Mouse (Mus musculus) retina, adult 2 months (tissue): ENCODE measurements around the gene Mef2a.

ENCODE experiments used
- DNase-seq: peaks from one replicate; pipeline ENCODE4 v3.0.0-alpha.2; 2012; ENCODE audit warnings: low read depth, low spot score

Gene Mef2a

DNA sequence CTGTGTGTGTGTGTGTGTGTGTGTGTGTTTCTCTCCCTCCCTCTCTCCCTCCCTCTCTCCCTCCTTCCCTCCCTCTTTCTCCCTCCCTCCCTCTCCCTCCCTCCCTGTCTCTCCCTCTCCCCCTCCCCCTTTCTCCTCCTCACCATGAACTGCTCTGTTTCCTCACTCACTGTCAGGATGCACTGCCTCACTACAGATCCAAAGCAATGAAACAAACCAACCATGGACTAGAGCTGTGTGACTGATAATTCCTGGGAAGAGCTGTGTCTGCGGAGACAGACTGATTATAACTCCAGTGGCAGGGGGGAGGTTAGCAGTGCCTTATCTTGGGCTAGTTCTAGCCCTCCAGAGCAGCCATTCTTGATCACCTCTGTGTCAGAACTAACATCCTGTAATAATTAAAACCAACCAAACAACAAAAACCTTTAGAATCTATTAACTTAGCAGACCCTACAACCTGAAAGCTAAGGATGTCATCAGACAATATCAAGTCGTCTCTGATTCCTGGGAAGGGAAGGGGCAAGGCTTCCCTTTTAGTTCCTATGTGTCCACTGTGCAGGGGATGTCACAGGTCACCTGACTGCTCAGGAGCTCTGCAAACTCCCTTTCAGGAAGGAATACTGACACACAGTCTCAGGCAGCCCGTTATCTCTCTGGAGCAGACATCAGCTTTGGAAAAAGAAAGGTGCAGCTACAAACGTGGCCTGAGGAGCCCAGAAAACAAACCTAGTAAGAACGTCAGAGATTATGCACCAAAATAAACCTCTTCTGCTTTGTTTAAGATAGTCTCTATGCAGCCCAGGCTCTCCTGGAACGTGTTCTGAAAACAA lies 162.4 kb downstream of the Mef2a start:
- DNase-seq: no peak

DNA sequence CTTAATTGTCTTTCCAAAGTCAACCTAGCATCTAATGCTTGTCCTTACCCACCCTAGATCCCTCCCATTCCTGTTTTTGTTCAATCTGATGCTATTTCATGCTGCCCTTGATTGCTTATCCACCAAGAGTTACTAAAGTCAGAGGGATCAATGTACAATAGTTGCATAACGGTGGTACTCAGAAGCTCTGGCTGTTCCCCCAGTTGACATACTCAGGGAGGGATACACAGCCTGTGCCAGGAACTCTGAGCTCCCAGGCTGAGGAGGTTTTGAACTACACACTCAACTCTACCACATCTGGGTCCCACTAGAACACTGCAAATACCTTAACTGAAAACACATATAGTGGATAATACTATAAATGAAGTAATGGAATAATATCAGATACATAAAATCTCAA lies 164.3 kb downstream of the Mef2a start:
- DNase-seq: no peak

DNA sequence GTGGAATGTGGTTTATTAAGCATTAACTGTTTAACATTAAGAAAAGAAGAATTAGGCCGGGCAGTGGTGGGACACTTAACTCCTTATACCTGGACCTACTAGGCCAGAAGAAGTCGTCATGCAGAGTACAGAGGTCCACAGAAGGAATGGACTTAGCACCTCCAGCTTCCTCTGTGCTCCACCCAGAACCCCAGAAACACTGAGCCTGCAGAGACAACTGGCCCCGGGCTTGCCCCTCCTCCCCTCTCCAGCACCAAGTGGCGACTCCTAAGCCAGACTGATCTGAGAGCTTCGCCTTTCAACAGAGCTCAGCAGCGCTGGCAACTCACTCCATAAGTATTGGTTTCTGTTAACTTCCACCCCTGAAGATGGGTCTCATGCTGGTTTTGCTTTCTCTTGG lies 165.0 kb downstream of the Mef2a start:
- DNase-seq: no peak

DNA sequence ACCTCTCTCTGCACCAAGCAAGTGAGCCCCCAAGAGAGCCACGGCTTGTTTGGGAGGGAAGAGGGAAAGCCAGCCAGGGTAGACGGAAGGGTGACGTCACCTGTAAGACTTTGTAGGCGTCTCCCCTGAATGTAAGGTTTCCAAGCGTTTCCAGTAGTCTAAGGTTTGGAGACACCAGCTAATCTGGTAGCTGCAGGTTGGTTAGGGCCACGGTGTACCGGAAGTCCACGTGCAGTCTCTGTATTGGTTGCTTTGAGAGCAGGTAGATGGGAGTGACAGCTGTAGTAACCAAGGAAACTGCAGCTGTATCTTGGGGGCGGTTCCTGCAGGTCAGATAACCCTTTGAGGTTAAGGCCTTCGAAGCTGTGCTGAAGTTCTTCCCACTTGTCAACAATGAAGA lies 166.2 kb downstream of the Mef2a start:
- no peak for DNase-seq

DNA sequence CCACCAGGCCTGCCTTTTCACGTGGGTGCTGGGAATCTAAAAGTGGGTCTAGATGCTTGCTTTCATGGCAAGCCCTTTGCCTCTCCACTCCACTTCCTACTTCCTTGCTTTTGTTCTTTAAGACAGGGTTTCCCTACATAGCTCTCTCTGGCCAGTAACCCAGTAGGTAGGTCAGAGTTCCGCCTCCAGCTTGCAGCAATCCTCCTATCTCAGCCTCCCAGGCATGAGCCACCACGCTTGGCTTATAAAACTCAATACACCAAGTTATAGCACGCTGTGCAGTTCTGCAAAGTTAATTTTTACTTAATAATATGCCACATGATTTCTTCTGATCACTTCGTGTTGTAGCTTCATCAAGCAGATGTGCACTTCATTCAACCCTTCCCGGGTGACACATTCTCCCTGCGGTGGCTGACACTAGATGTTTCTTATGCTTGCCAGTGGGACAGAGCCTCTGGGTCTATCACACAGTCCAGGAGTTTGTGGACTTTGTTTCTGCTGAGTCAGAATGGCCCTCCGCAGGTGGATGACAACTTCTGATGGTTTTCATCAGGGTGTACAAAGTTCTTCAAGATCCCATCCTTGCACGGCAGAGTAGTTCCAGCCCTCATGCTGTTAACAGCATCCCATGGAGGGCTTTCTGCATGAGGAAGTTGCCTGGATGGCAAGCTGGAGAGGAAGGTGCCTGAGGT lies 166.8 kb downstream of the Mef2a start:
- no peak for DNase-seq

DNA sequence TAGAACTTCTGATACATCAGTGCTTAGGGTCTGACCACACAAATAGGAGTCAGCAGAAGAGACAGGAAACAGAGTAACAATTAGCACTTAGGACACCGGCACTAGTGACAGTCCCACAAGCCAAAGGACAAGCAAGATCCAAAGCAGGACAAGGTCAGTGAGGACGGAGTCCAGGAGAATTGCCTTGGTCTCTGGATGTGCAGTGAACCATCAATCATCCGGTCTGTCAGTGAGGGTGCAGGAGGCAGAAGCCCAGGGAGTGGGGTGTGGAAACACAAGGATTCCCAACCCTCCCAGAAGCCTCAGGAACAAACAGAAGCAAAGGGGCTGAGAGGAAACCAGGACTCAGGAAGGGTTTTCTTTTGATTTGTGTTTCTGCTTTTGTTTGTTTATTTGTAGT lies 169.0 kb downstream of the Mef2a start:
- DNase-seq: no peak

DNA sequence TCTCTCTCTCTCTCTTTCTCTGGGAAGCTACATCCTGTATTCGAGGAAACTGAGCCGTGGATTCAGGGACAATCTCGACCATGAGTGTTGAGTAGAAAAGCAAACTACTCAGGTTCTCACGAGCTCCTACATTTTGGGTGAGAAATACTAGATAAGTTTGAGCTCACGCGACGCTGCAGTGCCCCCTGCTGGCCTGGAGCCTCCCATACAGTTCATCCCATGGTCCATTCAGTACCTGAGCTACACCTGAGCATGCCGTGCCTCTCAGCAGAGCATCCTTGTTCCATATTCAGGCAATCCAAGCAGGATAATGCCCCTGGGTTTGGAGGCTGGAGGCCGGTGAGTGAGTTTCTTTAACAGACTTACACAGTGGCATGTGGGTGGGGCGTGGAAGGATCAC lies 173.2 kb downstream of the Mef2a start:
- DNase-seq: peak; percentile 30

DNA sequence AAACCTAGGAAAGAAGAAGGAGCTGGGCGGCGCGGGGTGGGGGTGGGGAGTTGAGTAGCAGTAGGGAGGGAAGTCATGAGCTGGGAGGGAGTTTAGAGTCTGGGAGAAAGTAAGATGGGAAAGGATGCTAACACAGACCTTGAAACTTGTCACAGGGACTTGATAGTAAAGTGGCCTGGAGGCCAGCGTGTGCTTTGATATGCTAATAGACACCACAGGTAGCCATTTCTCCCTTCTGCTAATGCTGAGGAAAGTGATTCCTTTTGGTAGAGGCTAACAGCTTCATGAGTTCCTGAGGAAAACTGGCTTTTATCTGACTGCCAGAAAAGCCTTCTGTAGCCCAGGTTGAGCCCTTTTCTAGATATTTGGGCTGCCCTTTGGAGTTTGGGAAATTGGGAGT lies 188.9 kb downstream of the Mef2a start:
- DNase-seq: no peak
